Mouse (Mus musculus): ENCODE results near the gene Krtap3-1.
"Not testable (repeated sequence)": the region's sequence is repeated elsewhere in the genome, so short reads cannot be mapped to it uniquely, and the experiment has no call there.

Krtap3-1 gene

GRCm38 (mm10) chr11:99566530-99566929 lies at the start of gene Krtap3-1:
Krtap3-1 (minus strand) TSS chr11:99566630.
- DNase-seq, result no peak

- DNase-seq, result no peak
Observed at GRCm38 (mm10) chr11:99614796-99615363, 48.5 kb upstream of the Krtap3-1 start, which contains the start of gene Krtap2-4. Krtap2-4 (minus strand) TSS chr11:99614846.

GRCm38 (mm10) chr11:99610089-99610488 lies 43.7 kb upstream of the Krtap3-1 start, which contains the start of gene Gm11937:
Gm11937 (minus strand) TSS chr11:99610189.
- not testable (repeated sequence) for DNase-seq

GRCm38 (mm10) chr11:99609126-99609525 lies 42.7 kb upstream of the Krtap3-1 start:
- peak; percentile 13 to 17 for DNase-seq

- DNase-seq, result not testable (repeated sequence)
Observed at GRCm38 (mm10) chr11:99603208-99603607, 36.8 kb upstream of the Krtap3-1 start, which contains the start of gene Gm11938. Gm11938 (minus strand) TSS chr11:99603308.

GRCm38 (mm10) chr11:99597742-99598141 lies 31.3 kb upstream of the Krtap3-1 start, which contains the start of gene Krtap9-3:
Krtap9-3 (minus strand) TSS chr11:99598105.
- not testable (repeated sequence) for DNase-seq

- DNase-seq, result no peak
Observed at GRCm38 (mm10) chr11:99590981-99591380, 24.6 kb upstream of the Krtap3-1 start, which contains the start of gene Krtap1-3. Krtap1-3 (minus strand) TSS chr11:99591339.

GRCm38 (mm10) chr11:99585096-99585495 lies 18.7 kb upstream of the Krtap3-1 start:
- no peak for DNase-seq

- no peak for DNase-seq
Observed at GRCm38 (mm10) chr11:99583245-99583704, 16.8 kb upstream of the Krtap3-1 start, which contains the start of gene Krtap1-4. Krtap1-4 (minus strand) TSS chr11:99583654.

- DNase-seq, result no peak
Observed at GRCm38 (mm10) chr11:99581564-99581963, 15.1 kb upstream of the Krtap3-1 start.

- no peak for DNase-seq
Observed at GRCm38 (mm10) chr11:99581051-99581450, 14.6 kb upstream of the Krtap3-1 start.

- no peak for DNase-seq
Observed at GRCm38 (mm10) chr11:99580636-99581035, 14.2 kb upstream of the Krtap3-1 start, which contains the start of gene Krtap1-5. Krtap1-5 (minus strand) TSS chr11:99581016.

- peak; percentile 90 for DNase-seq
Observed at GRCm38 (mm10) chr11:99574106-99574505, 7.7 kb upstream of the Krtap3-1 start.

- no peak for DNase-seq
Observed at GRCm38 (mm10) chr11:99573164-99573563, 6.7 kb upstream of the Krtap3-1 start.

GRCm38 (mm10) chr11:99562580-99562979 lies 3.9 kb downstream of the Krtap3-1 start:
- no peak for DNase-seq

- DNase-seq, result no peak
Observed at GRCm38 (mm10) chr11:99559366-99559765, 7.1 kb downstream of the Krtap3-1 start, which contains the start of gene Gm11939. Gm11939 (minus strand) TSS chr11:99559466.

GRCm38 (mm10) chr11:99557976-99558745 lies 8.3 kb downstream of the Krtap3-1 start:
- no peak for DNase-seq

- DNase-seq, result no peak
Observed at GRCm38 (mm10) chr11:99556753-99557152, 9.7 kb downstream of the Krtap3-1 start, which contains the start of gene Krtap3-2. Krtap3-2 (minus strand) TSS chr11:99556853.

GRCm38 (mm10) chr11:99556195-99556594 lies 10.2 kb downstream of the Krtap3-1 start:
- DNase-seq, result no peak

GRCm38 (mm10) chr11:99550765-99551164 lies 15.7 kb downstream of the Krtap3-1 start, which contains the start of gene Krtap3-3:
Krtap3-3 (minus strand) TSS chr11:99550865.
- no peak for DNase-seq

GRCm38 (mm10) chr11:99547892-99548291 lies 18.5 kb downstream of the Krtap3-1 start:
- DNase-seq, result no peak

GRCm38 (mm10) chr11:99539721-99540120 lies 26.7 kb downstream of the Krtap3-1 start:
- peak; percentile 84 to 91 for DNase-seq

GRCm38 (mm10) chr11:99521288-99521860 lies 45.1 kb downstream of the Krtap3-1 start, which contains the start of gene Krt39:
Krt39 (minus strand) TSS chr11:99521338.
- no peak for DNase-seq

Data from cerebellum, postnatal 10 days (tissue).